Mouse (Mus musculus) midbrain, embryonic 16.5 days (tissue): ENCODE measurements at regions not wholly inside any gene's neighbourhood (a gene's known extent, or its start where the extent isn't known, plus 50 kb on each side); places are given as distances from the start of the nearest gene placed in this dataset.

Experiments
- ATAC-seq: fragments of 200-750 bp; cut with Nextera tagmentation; 2 replicates; pipeline ENCODE4 v1.8.0; 2017; ENCODE audit warnings: moderate TSS enrichment
- H3K27ac ChIP-seq: fragments of 300-500 bp; sonication (generic); 2 replicates; pipeline ENCODE4 v1.5.1; 2014; ENCODE audit warnings: mild to moderate bottlenecking, low read length, mixed read lengths
- H3K27me3 ChIP-seq: fragments of 300-500 bp; sonication (generic); 2 replicates; pipeline ENCODE4 v1.6.1; 2014; ENCODE audit warnings: low read depth, low read length, mixed read lengths; ENCODE audit not compliant: control insufficient read depth, insufficient read depth
- H3K36me3 ChIP-seq: fragments of 300-500 bp; sonication (generic); 2 replicates; pipeline ENCODE4 v1.6.1; 2014; ENCODE audit warnings: mild to moderate bottlenecking, low read length, moderate library complexity, mixed read lengths; ENCODE audit not compliant: control insufficient read depth, insufficient read depth
- H3K4me1 ChIP-seq: fragments of 300-500 bp; sonication (generic); 2 replicates; pipeline ENCODE4 v1.6.1; 2014; ENCODE audit warnings: mild to moderate bottlenecking, low read length, mixed read lengths; ENCODE audit not compliant: control insufficient read depth, insufficient read depth
- H3K4me2 ChIP-seq: fragments of 300-500 bp; sonication (generic); 2 replicates; pipeline ENCODE4 v1.6.1; 2014; ENCODE audit warnings: mild to moderate bottlenecking, low read length, mixed read lengths
- H3K4me3 ChIP-seq: fragments of 300-500 bp; sonication (generic); 2 replicates; pipeline ENCODE4 v1.5.1; 2014; ENCODE audit warnings: low read depth, mild to moderate bottlenecking, low read length, moderate library complexity, mixed read lengths
- H3K9ac ChIP-seq: fragments of 300-500 bp; sonication (generic); 2 replicates; pipeline ENCODE4 v1.6.1; 2014; ENCODE audit warnings: low read depth, low read length, mixed read lengths
- H3K9me3 ChIP-seq: fragments of 300-500 bp; sonication (generic); replicated peaks from 2 replicates; pipeline ENCODE4 v1.6.1; 2014; ENCODE audit warnings: mild to moderate bottlenecking, low read length, mixed read lengths; ENCODE audit not compliant: control insufficient read depth, poor library complexity, severe bottlenecking
- WGBS: fragments of 180-500 bp; shearing (Covaris S2); extraction: QIAGEN DNeasy Blood & Tissue Kit; methylation state at CpG from one replicate; pipeline ENCODE4 v1.1.7; 2014; 5-methylcytosine and 5-hydroxymethylcytosine counted together

DNA sequence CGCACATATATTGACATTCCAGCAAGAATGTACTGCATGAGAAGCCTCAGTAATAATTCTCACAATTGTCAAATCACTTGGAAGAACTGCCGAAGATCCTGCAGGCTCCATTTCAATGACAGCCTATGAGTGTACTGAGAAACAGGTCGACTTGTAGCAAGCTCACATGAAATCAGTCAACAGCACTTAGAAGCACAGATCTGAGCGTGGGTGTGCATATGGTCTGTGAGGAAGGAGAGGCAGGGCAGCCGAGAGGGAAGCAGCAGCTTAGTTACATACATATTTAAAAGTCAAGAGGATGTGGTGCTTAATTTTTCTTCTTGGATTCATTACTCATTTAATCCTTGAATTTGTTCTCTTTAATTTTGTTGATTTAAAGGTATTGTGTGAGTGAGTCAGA is 967.4 kb upstream of the Epha7 start:
- peak; percentile 77 for ATAC-seq

DNA sequence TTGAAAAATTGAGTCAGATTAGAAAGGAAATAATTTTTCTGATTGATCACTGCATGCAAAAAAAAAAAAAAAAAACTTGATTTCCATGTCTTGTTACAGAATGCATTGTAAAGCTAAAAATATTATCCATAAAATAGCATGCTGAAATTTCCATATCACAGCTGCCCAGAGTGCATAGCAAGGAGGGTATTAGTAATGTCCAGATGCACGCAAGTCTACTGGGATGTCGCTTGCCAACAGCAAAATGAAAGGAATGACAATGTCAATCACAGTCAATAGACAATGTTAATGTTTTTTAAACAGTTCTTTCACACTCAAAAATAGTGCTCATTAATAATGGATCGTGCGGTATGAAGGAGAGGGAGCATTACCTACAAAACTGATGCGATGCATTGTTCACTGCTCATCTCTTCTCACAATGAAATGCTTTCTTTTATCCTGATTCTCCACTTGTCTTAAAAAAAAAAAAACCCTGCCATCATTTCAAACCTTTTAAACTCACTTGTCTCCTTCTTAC is 966.8 kb upstream of the Epha7 start:
- H3K4me2 ChIP-seq: peak overlapping the region; percentile 21; the same call in 1 of the 2 replicates
- H3K36me3 ChIP-seq: no peaks in the 10 kb centered on the region
- 39% methylated on average over 5 of the region's 5 CpGs for WGBS
- no peaks in the 10 kb centered on the region for H3K27me3 ChIP-seq
- H3K9me3 ChIP-seq: no peaks in the 10 kb centered on the region
- H3K4me3 ChIP-seq: no peak overlapping the region
- H3K4me1 ChIP-seq: no peaks in the 10 kb centered on the region
- ATAC-seq: peak; percentile 77
- H3K27ac ChIP-seq: no peak overlapping the region
- no peak overlapping the region for H3K9ac ChIP-seq

More for the DNA sequence above, 967.4 kb upstream of the Epha7 start:
- H3K9me3 ChIP-seq: no peaks in the 10 kb centered on the region
- no peak overlapping the region for H3K4me3 ChIP-seq
- H3K36me3 ChIP-seq: no peaks in the 10 kb centered on the region
- no peak overlapping the region for H3K9ac ChIP-seq
- no peak overlapping the region for H3K4me2 ChIP-seq
- WGBS: 54% methylated on average over 5 of the region's 5 CpGs
- H3K4me1 ChIP-seq: no peaks in the 10 kb centered on the region
- no peaks in the 10 kb centered on the region for H3K27me3 ChIP-seq
- H3K27ac ChIP-seq: 0 out of 2 replicates have a peak overlapping the region, but pooled peaks have one; percentile 54

GRCm38 (mm10) chr4:27856086-27856485 is 956.8 kb upstream of the Epha7 start:
- H3K27ac ChIP-seq: no peak overlapping the region
- H3K9me3 ChIP-seq: no peaks in the 10 kb centered on the region
- WGBS: 78% methylated on average over 2 of the region's 2 CpGs
- no peak overlapping the region for H3K4me3 ChIP-seq
- no peaks in the 10 kb centered on the region for H3K4me1 ChIP-seq
- H3K9ac ChIP-seq: no peak overlapping the region
- H3K27me3 ChIP-seq: no peaks in the 10 kb centered on the region
- H3K36me3 ChIP-seq: no peaks in the 10 kb centered on the region
- no peak overlapping the region for H3K4me2 ChIP-seq
- no peak for ATAC-seq

DNA sequence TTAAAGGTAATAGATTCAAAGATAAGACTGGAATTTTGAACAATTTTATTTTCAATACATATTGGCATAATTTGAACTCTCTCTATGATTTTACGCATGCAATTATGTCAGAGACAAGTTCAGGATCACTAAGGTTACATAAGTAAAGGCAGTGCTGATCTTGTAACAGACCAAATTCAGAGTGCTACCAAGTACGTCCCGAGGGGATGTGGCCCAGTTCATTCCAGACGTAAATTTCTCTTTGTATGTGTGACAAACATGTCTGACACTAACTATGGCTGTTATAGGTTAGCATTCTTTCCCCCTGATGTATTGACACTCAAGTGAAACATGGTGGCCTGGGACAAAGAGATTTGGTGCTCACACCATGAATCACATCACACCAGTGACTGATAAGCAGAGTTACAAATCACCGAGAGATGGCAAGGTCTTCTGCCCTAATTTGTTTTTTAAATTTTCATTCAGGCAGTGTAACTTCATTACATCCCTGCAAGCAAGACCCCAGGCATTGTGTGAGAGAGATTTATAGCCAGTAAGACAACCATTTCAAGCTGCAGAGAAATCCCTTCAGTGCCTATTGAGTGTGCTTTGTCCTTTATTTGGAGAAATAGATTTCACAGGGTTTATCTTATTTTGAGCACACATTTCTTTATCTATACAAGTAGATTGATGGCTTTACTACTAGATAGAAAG is 925.5 kb upstream of the Epha7 start:
- 76% methylated on average over 5 of the region's 5 CpGs for WGBS
- Histone ChIP-seq H3K27me3 (no peaks in the 10 kb centered on the region), H3K27ac (no peak overlapping the region), H3K36me3 (no peaks in the 10 kb centered on the region), H3K9ac (no peak overlapping the region), H3K9me3 (no peaks in the 10 kb centered on the region), H3K4me2 (no peak overlapping the region), H3K4me1 (no peaks in the 10 kb centered on the region), H3K4me3 (no peak overlapping the region)
- ATAC-seq: no peak

GRCm38 (mm10) chr4:27896396-27896795 is 916.5 kb upstream of the Epha7 start:
- ATAC-seq: no peak
- no peak overlapping the region for H3K4me2 ChIP-seq
- 86% methylated on average over 2 of the region's 2 CpGs for WGBS

GRCm38 (mm10) chr4:27945351-27945750 is 867.6 kb upstream of the Epha7 start:
- H3K4me1 ChIP-seq: peaks cover 2% of the 10 kb centered on the region; the same call in 1 of the 2 replicates
- 26% methylated on average over 2 of the region's 2 CpGs for WGBS
- H3K27me3 ChIP-seq: peaks cover 2% of the 10 kb centered on the region; the same call in 1 of the 2 replicates
- ATAC-seq: no peak
- H3K27ac ChIP-seq: no peak overlapping the region
- H3K9me3 ChIP-seq: no peaks in the 10 kb centered on the region
- H3K36me3 ChIP-seq: no peaks in the 10 kb centered on the region
- H3K4me3 ChIP-seq: no peak overlapping the region
- H3K9ac ChIP-seq: no peak overlapping the region
- H3K4me2 ChIP-seq: no peak overlapping the region

More at GRCm38 (mm10) chr4:27896396-27896795, 916.5 kb upstream of the Epha7 start:
- no peaks in the 10 kb centered on the region for H3K27me3 ChIP-seq
- no peak overlapping the region for H3K9ac ChIP-seq
- no peaks in the 10 kb centered on the region for H3K36me3 ChIP-seq
- no peaks in the 10 kb centered on the region for H3K9me3 ChIP-seq
- no peaks in the 10 kb centered on the region for H3K4me1 ChIP-seq
- no peak overlapping the region for H3K27ac ChIP-seq
- no peak overlapping the region for H3K4me3 ChIP-seq

- no peak for ATAC-seq
- no peaks in the 10 kb centered on the region for H3K36me3 ChIP-seq
- no peak overlapping the region for H3K4me3 ChIP-seq
- no peak overlapping the region for H3K27ac ChIP-seq
- peaks cover 2% of the 10 kb centered on the region; the same call in 1 of the 2 replicates for H3K4me1 ChIP-seq
- H3K9me3 ChIP-seq: no peaks in the 10 kb centered on the region
- no peak overlapping the region for H3K4me2 ChIP-seq
- H3K27me3 ChIP-seq: peaks cover 2% of the 10 kb centered on the region; the same call in 1 of the 2 replicates
- no peak overlapping the region for H3K9ac ChIP-seq
- WGBS: 31% methylated on average over 1 of the region's 1 CpGs
These were observed 867.2 kb upstream of the Epha7 start for GRCm38 (mm10) chr4:27945768-27946167.

- Histone ChIP-seq H3K9ac (no peak overlapping the region), H3K36me3 (no peaks in the 10 kb centered on the region), H3K27ac (no peak overlapping the region), H3K9me3 (no peaks in the 10 kb centered on the region), H3K27me3 (peaks cover 2% of the 10 kb centered on the region; the same call in 1 of the 2 replicates), H3K4me1 (peaks cover 2% of the 10 kb centered on the region; the same call in 1 of the 2 replicates), H3K4me2 (no peak overlapping the region), H3K4me3 (no peak overlapping the region)
- 18% methylated on average over 8 of the region's 8 CpGs for whole genome bisulfite sequencing
- ATAC-seq: peak; percentile 75; the same call in 1 of the 2 replicates
These were observed 862.8 kb upstream of the Epha7 start for GRCm38 (mm10) chr4:27949970-27950717.
